Mouse (Mus musculus): ENCODE data around the gene Olfr527. TPM values are rescaled to one million over a fixed set of nuclear protein-coding genes. Genes with fewer than 3 reads are reported as not detected.

The Olfr527 gene
- total and polyA plus RNA-seq, 3 experiments = not detected

- Histone ChIP-seq H3K9ac (ENCODE audit: insufficient read depth, low read depth) (no peak overlapping the region), H3K27ac (ENCODE audit: insufficient read depth, low read depth) (no peak overlapping the region), H3K4me3 (replicated peaks in 1 of 3; ENCODE audit: low read depth in 2 of 3, low read length in 2 of 3, poor library complexity in 1 of 3) (no peak overlapping the region), H3K4me2 (ENCODE audit: insufficient read depth, low read depth, poor library complexity, severe bottlenecking) (no peak overlapping the region), H3K79me2 (replicated peaks; ENCODE audit: control insufficient read depth, extremely low read depth, insufficient read depth, poor library complexity, severe bottlenecking) (no peaks in the 10 kb centered on the region), H3K27me3 (replicated peaks) (peaks cover 49% of the 10 kb centered on the region), H3K4me1 (ENCODE audit: control insufficient read depth in 1 of 2, insufficient read depth in 2 of 2) (no peaks in the 10 kb centered on the region), H3K9me3 (replicated peaks; ENCODE audit: low read length) (no peaks in the 10 kb centered on the region), H3K36me3 (replicated peaks in 1 of 2; ENCODE audit: control insufficient read depth in 1 of 2, insufficient read depth in 1 of 2, low read length in 1 of 2) (no peaks in the 10 kb centered on the region)
- no peak for DNase-seq (ENCODE audit: extremely low read depth)
- in situ Hi-C loops (cut with MboI; ENCODE audit: low pct_ligation_motif_present, low pct_unique_long_range_greater_than_20kb, low sequenced_read_pairs) (no loop called here), dilution Hi-C loops (cut with MboI; ENCODE audit: extremely low pct_ligation_motif_present, extremely low pct_unique_long_range_greater_than_20kb, low sequenced_read_pairs) (no loop called here)
- TF ChIP-seq ZC3H11A (IDR thresholded peaks at IDR 0.05; ENCODE audit: low read depth, low read length) = no peak
- no peak for TF ChIP-seq RCOR1 (conservative IDR thresholded peaks at IDR 0.05; ENCODE audit: low read depth, low read length)
- no peak for TF ChIP-seq POLR2A (IDR thresholded peaks at IDR 0.05; ENCODE audit: low read depth, low read length)
- TF ChIP-seq GABPA (IDR thresholded peaks at IDR 0.05; ENCODE audit: insufficient replicate concordance, low read depth, low read length) = no peak
- TF ChIP-seq ELF1 (IDR thresholded peaks at IDR 0.05; ENCODE audit: low read depth, low read length) = no peak
- TF ChIP-seq MAFK (IDR thresholded peaks at IDR 0.05; ENCODE audit: insufficient replicate concordance, low read length) = no peak
- no peak for TF ChIP-seq TBP (conservative IDR thresholded peaks at IDR 0.05; ENCODE audit: low read depth, low read length)
- TF ChIP-seq PAX5 (IDR thresholded peaks at IDR 0.05; ENCODE audit: low read length) = no peak
- TF ChIP-seq CHD2 (IDR thresholded peaks at IDR 0.05; ENCODE audit: low read length) = no peak
- no peak for TF ChIP-seq NRF1 (IDR thresholded peaks at IDR 0.05; ENCODE audit: low read depth, low read length)
- no peak for TF ChIP-seq SIN3A (IDR thresholded peaks at IDR 0.05; ENCODE audit: low read length)
- TF ChIP-seq ETS1 (conservative IDR thresholded peaks at IDR 0.05; ENCODE audit: low read depth, low read length) = no peak
- TF ChIP-seq MAX (IDR thresholded peaks at IDR 0.05; ENCODE audit: low read length) = no peak
- no peak for TF ChIP-seq MAZ (IDR thresholded peaks at IDR 0.05; ENCODE audit: low read depth, low read length)
- TF ChIP-seq KAT2A (IDR thresholded peaks at IDR 0.05; ENCODE audit: insufficient replicate concordance, low read length) = no peak
- no peak for TF ChIP-seq TCF12 (IDR thresholded peaks at IDR 0.05; ENCODE audit: low read depth, low read length)
- TF ChIP-seq NELFE (IDR thresholded peaks at IDR 0.05; ENCODE audit: low read depth, low read length) = no peak
Measured at GRCm38 (mm10) chr7:140376911-140377310, 43.1 kb downstream of the Olfr527 start.

Other genes with a start within 250 kb of the Olfr527 start
- gene Prap1, start 240.6 kb upstream of the Olfr527 start, total RNA-seq (2012; rRNA removed) = not detected in 2 replicates
- gene Prap1, start 240.6 kb upstream of the Olfr527 start, total RNA-seq (2014; rRNA removed) = not detected in 2 replicates
- gene Prap1, start 240.6 kb upstream of the Olfr527 start, polyA plus RNA-seq (2012; ENCODE audit: insufficient read length, low read depth) = not detected in 2 replicates
- gene Fuom, start 231.6 kb upstream of the Olfr527 start, total RNA-seq (2012; rRNA removed) = 0.76 and 1.8 TPM in 2 replicates
- not detected in 2 replicates for gene Fuom, start 231.6 kb upstream of the Olfr527 start, total RNA-seq (2014; rRNA removed)
- 0.64 and 0.86 TPM in 2 replicates for gene Fuom, start 231.6 kb upstream of the Olfr527 start, polyA plus RNA-seq (2012; ENCODE audit: insufficient read length, low read depth)
- gene Paox, start 218.2 kb upstream of the Olfr527 start, total RNA-seq (2012; rRNA removed) = 40.0 and 42.3 TPM in 2 replicates
- 34.5 and 36.6 TPM in 2 replicates for gene Paox, start 218.2 kb upstream of the Olfr527 start, total RNA-seq (2014; rRNA removed)
- 30.4 and 39.7 TPM in 2 replicates for gene Paox, start 218.2 kb upstream of the Olfr527 start, polyA plus RNA-seq (2012; ENCODE audit: insufficient read length, low read depth)
- gene Echs1, start 217.5 kb upstream of the Olfr527 start, total RNA-seq (2012; rRNA removed) = 39.8 and 43.3 TPM in 2 replicates
- gene Echs1, start 217.5 kb upstream of the Olfr527 start, total RNA-seq (2014; rRNA removed) = 72.0 and 74.4 TPM in 2 replicates
- gene Echs1, start 217.5 kb upstream of the Olfr527 start, polyA plus RNA-seq (2012; ENCODE audit: insufficient read length, low read depth) = 43.8 and 47.8 TPM in 2 replicates
- gene Mtg1, start 196.5 kb upstream of the Olfr527 start, total RNA-seq (2012; rRNA removed) = 19.3 and 26.6 TPM in 2 replicates
- gene Mtg1, start 196.5 kb upstream of the Olfr527 start, total RNA-seq (2014; rRNA removed) = 20.7 and 29.4 TPM in 2 replicates
- gene Mtg1, start 196.5 kb upstream of the Olfr527 start, polyA plus RNA-seq (2012; ENCODE audit: insufficient read length, low read depth) = 39.6 and 39.8 TPM in 2 replicates
- not detected in 2 replicates for gene Sprn, start 179.1 kb upstream of the Olfr527 start, total RNA-seq (2012; rRNA removed)
- gene Sprn, start 179.1 kb upstream of the Olfr527 start, total RNA-seq (2014; rRNA removed) = not detected in 2 replicates
- not detected in 2 replicates for gene Sprn, start 179.1 kb upstream of the Olfr527 start, polyA plus RNA-seq (2012; ENCODE audit: insufficient read length, low read depth)
- gene Olfr522, start 169.3 kb upstream of the Olfr527 start, total RNA-seq (2012; rRNA removed) = not detected in 2 replicates
- not detected in 2 replicates for gene Olfr522, start 169.3 kb upstream of the Olfr527 start, total RNA-seq (2014; rRNA removed)
- gene Olfr522, start 169.3 kb upstream of the Olfr527 start, polyA plus RNA-seq (2012; ENCODE audit: insufficient read length, low read depth) = not detected in 2 replicates
- gene Olfr523, start 160.8 kb upstream of the Olfr527 start, total RNA-seq (2012; rRNA removed) = not detected in 2 replicates
- not detected in 2 replicates for gene Olfr523, start 160.8 kb upstream of the Olfr527 start, total RNA-seq (2014; rRNA removed)
- gene Olfr523, start 160.8 kb upstream of the Olfr527 start, polyA plus RNA-seq (2012; ENCODE audit: insufficient read length, low read depth) = not detected in 2 replicates
- not detected in 2 replicates for gene Olfr524, start 128.1 kb upstream of the Olfr527 start, total RNA-seq (2012; rRNA removed)
- not detected in 2 replicates for gene Olfr524, start 128.1 kb upstream of the Olfr527 start, total RNA-seq (2014; rRNA removed)
- not detected in 2 replicates for gene Olfr524, start 128.1 kb upstream of the Olfr527 start, polyA plus RNA-seq (2012; ENCODE audit: insufficient read length, low read depth)
- not detected in 2 replicates for gene Cd163l1, start 115.8 kb upstream of the Olfr527 start, total RNA-seq (2012; rRNA removed)
- gene Cd163l1, start 115.8 kb upstream of the Olfr527 start, total RNA-seq (2014; rRNA removed) = not detected in 2 replicates
- not detected in 2 replicates for gene Cd163l1, start 115.8 kb upstream of the Olfr527 start, polyA plus RNA-seq (2012; ENCODE audit: insufficient read length, low read depth)
- gene 5830411N06Rik, start 86.7 kb upstream of the Olfr527 start, total RNA-seq (2012; rRNA removed) = not detected in 2 replicates
- not detected in 2 replicates for gene 5830411N06Rik, start 86.7 kb upstream of the Olfr527 start, total RNA-seq (2014; rRNA removed)
- not detected in 2 replicates for gene 5830411N06Rik, start 86.7 kb upstream of the Olfr527 start, polyA plus RNA-seq (2012; ENCODE audit: insufficient read length, low read depth)
- not detected in 2 replicates for gene Olfr525, start 13.2 kb upstream of the Olfr527 start, total RNA-seq (2012; rRNA removed)
- gene Olfr525, start 13.2 kb upstream of the Olfr527 start, total RNA-seq (2014; rRNA removed) = not detected in 2 replicates
- not detected in 2 replicates for gene Olfr525, start 13.2 kb upstream of the Olfr527 start, polyA plus RNA-seq (2012; ENCODE audit: insufficient read length, low read depth)
- not detected in 2 replicates for gene Olfr60, start 27.7 kb downstream of the Olfr527 start, total RNA-seq (2012; rRNA removed)
- not detected in 2 replicates for gene Olfr60, start 27.7 kb downstream of the Olfr527 start, total RNA-seq (2014; rRNA removed)
- not detected in 2 replicates for gene Olfr60, start 27.7 kb downstream of the Olfr527 start, polyA plus RNA-seq (2012; ENCODE audit: insufficient read length, low read depth)
- not detected in 2 replicates for gene Olfr530, start 42.3 kb downstream of the Olfr527 start, total RNA-seq (2012; rRNA removed)
- gene Olfr530, start 42.3 kb downstream of the Olfr527 start, total RNA-seq (2014; rRNA removed) = not detected in 2 replicates
- gene Olfr530, start 42.3 kb downstream of the Olfr527 start, polyA plus RNA-seq (2012; ENCODE audit: insufficient read length, low read depth) = not detected in 2 replicates
- gene Olfr531, start 68.9 kb downstream of the Olfr527 start, total RNA-seq (2012; rRNA removed) = not detected in 2 replicates
- gene Olfr531, start 68.9 kb downstream of the Olfr527 start, total RNA-seq (2014; rRNA removed) = not detected in 2 replicates
- not detected in 2 replicates for gene Olfr531, start 68.9 kb downstream of the Olfr527 start, polyA plus RNA-seq (2012; ENCODE audit: insufficient read length, low read depth)
- not detected in 2 replicates for gene Olfr532, start 87.6 kb downstream of the Olfr527 start, total RNA-seq (2012; rRNA removed)
- gene Olfr532, start 87.6 kb downstream of the Olfr527 start, total RNA-seq (2014; rRNA removed) = not detected in 2 replicates
- gene Olfr532, start 87.6 kb downstream of the Olfr527 start, polyA plus RNA-seq (2012; ENCODE audit: insufficient read length, low read depth) = not detected in 2 replicates
- gene Olfr533, start 129.4 kb downstream of the Olfr527 start, total RNA-seq (2012; rRNA removed) = not detected in 2 replicates
- gene Olfr533, start 129.4 kb downstream of the Olfr527 start, total RNA-seq (2014; rRNA removed) = not detected in 2 replicates
- not detected in 2 replicates for gene Olfr533, start 129.4 kb downstream of the Olfr527 start, polyA plus RNA-seq (2012; ENCODE audit: insufficient read length, low read depth)
- not detected in 2 replicates for gene Olfr535, start 150.2 kb downstream of the Olfr527 start, total RNA-seq (2012; rRNA removed)
- not detected in 2 replicates for gene Olfr535, start 150.2 kb downstream of the Olfr527 start, total RNA-seq (2014; rRNA removed)
- gene Olfr535, start 150.2 kb downstream of the Olfr527 start, polyA plus RNA-seq (2012; ENCODE audit: insufficient read length, low read depth) = not detected in 2 replicates
- gene Olfr536, start 173.4 kb downstream of the Olfr527 start, total RNA-seq (2012; rRNA removed) = not detected in 2 replicates
- gene Olfr536, start 173.4 kb downstream of the Olfr527 start, total RNA-seq (2014; rRNA removed) = not detected in 2 replicates
- gene Olfr536, start 173.4 kb downstream of the Olfr527 start, polyA plus RNA-seq (2012; ENCODE audit: insufficient read length, low read depth) = not detected in 2 replicates
- not detected in 2 replicates for gene Olfr538, start 233.9 kb downstream of the Olfr527 start, total RNA-seq (2012; rRNA removed)
- gene Olfr538, start 233.9 kb downstream of the Olfr527 start, total RNA-seq (2014; rRNA removed) = not detected in 2 replicates
- gene Olfr538, start 233.9 kb downstream of the Olfr527 start, polyA plus RNA-seq (2012; ENCODE audit: insufficient read length, low read depth) = not detected in 2 replicates